Mouse (Mus musculus): ENCODE results near the gene Acaa1b. TPM values are rescaled to one million over a fixed set of nuclear protein-coding genes. Genes with fewer than 3 reads are reported as not detected.

Gene Acaa1b
- polyA plus RNA-seq (2017; shearing (Covaris generic)) = under 1 TPM; 0.21 to 0.37 TPM

GRCm38 (mm10) chr9:119156278-119157201 lies at the start of gene Acaa1b:
Gene Acaa1b, minus strand, starts transcription at chr9:119157093.

GRCm38 (mm10) chr9:119158861-119159260 lies 2.0 kb upstream of the Acaa1b start, which contains the start of gene Gm47289:
Gene Gm47289, plus strand, starts transcription at chr9:119159161.

GRCm38 (mm10) chr9:119101992-119102782 lies 54.7 kb downstream of the Acaa1b start, which contains the start of gene Dlec1:
Gene Dlec1, plus strand, starts transcription at chr9:119102478.

Other genes with a start within 250 kb of the Acaa1b start
- gene Ctdspl, start 230.6 kb downstream of the Acaa1b start, polyA plus RNA-seq (2017; shearing (Covaris generic)) = 1 to 10 TPM in 1 of 2 experiments, under 1 TPM in 1; 0.75 to 1.2 TPM
- 10 to 100 TPM; 10.5 to 34.8 TPM for gene Vill, start 104.3 kb downstream of the Acaa1b start, polyA plus RNA-seq (2017; shearing (Covaris generic))
- gene Plcd1, start 63.6 kb downstream of the Acaa1b start, polyA plus RNA-seq (2017; shearing (Covaris generic)) = 10 to 100 TPM in 1 of 2 experiments, 1 to 10 TPM in 1; 4.1 to 10.7 TPM
- under 1 TPM; 0.10 to 0.36 TPM for gene Dlec1, start 54.6 kb downstream of the Acaa1b start, polyA plus RNA-seq (2017; shearing (Covaris generic))
- under 1 TPM in 1 of 2 experiments, not detected in 1; 0.18 TPM for gene Gm47289, start 2.1 kb upstream of the Acaa1b start, polyA plus RNA-seq (2017; shearing (Covaris generic))
- gene Slc22a13, start 52.0 kb upstream of the Acaa1b start, polyA plus RNA-seq (2017; shearing (Covaris generic)) = under 1 TPM in 1 of 2 experiments, not detected in 1; 0.14 TPM
- gene Oxsr1, start 165.3 kb upstream of the Acaa1b start, polyA plus RNA-seq (2017; shearing (Covaris generic)) = 10 to 100 TPM; 20.2 to 21.6 TPM
- gene Acaa1a, start 182.6 kb upstream of the Acaa1b start, polyA plus RNA-seq (2017; shearing (Covaris generic)) = 10 to 100 TPM; 82.3 to 97.1 TPM
- 100 to 1,000 TPM in 1 of 2 experiments, 10 to 100 TPM in 1; 93.4 to 105 TPM for gene Myd88, start 184.3 kb upstream of the Acaa1b start, polyA plus RNA-seq (2017; shearing (Covaris generic))
- gene Xylb, start 200.3 kb upstream of the Acaa1b start, polyA plus RNA-seq (2017; shearing (Covaris generic)) = under 1 TPM; 0.06 to 0.86 TPM
- under 1 TPM in 1 of 2 experiments, not detected in 1; 0.50 TPM for gene Slc22a14, start 208.5 kb upstream of the Acaa1b start, polyA plus RNA-seq (2017; shearing (Covaris generic))
- gene Acvr2b, start 245.0 kb upstream of the Acaa1b start, polyA plus RNA-seq (2017; shearing (Covaris generic)) = not detected

Data from activated CD4-positive, CD25-positive, alpha-beta regulatory T cell (primary cell).